Mouse (Mus musculus) brown adipose tissue, adult 24 weeks (tissue): ENCODE results near the gene Hils1. TPM values are rescaled to one million over a fixed set of nuclear protein-coding genes. Genes with fewer than 3 reads are reported as not detected.
A peak's percentile ranks its signal among the peaks of the same experiment; 100 is the strongest.

Source experiments
- H3K27ac ChIP-seq: fragments of 200-500 bp; replicated peaks from 2 replicates; pipeline ENCODE4 v1.5.1; 2012; ENCODE audit warnings: low read depth, mild to moderate bottlenecking, low read length
- H3K4me1 ChIP-seq: fragments of 200-500 bp; 2 replicates; pipeline ENCODE4 v1.6.1; 2012; ENCODE audit warnings: low read length, mixed read lengths; ENCODE audit not compliant: control insufficient read depth, insufficient read depth, insufficient read length
- H3K4me3 ChIP-seq: fragments of 200-500 bp; 2 replicates; pipeline ENCODE4 v1.5.1; 2012; ENCODE audit warnings: low read depth, mild to moderate bottlenecking, low read length, moderate library complexity; ENCODE audit not compliant: insufficient read depth
- polyA plus RNA-seq: library from polyadenylated mRNA; stranded (reverse); fragments of >200 nt; gene quantifications from 2 replicates; pipeline ENCODE4 v1.2.4, GENCODE M21; 2012; ENCODE audit not compliant: missing spikeins, insufficient read depth, insufficient read length

Gene Hils1
- polyA plus RNA-seq, 1 experiment = not detected

GRCm38 (mm10) chr11:94990102-94990748, 22.8 kb downstream of the Hils1 start:
- peak overlapping the region; percentile 54 for H3K4me3 ChIP-seq
- H3K4me1 ChIP-seq = peaks cover 25% of the 10 kb centered on the region
- H3K27ac ChIP-seq = peak overlapping the region; percentile 83

- Histone ChIP-seq H3K27ac (peak within 1 kb of the TSS; percentile 91), H3K4me3 (peak within 1 kb of the TSS; percentile 93), H3K4me1 (peaks cover 30% of the 10 kb centered on the region)
These were observed 23.6 kb downstream of the Hils1 start, which contains the start of gene Ppp1r9b for GRCm38 (mm10) chr11:94990749-94991577. Gene Ppp1r9b (plus strand): TSS chr11:94991035.

- Histone ChIP-seq H3K4me3 (peak overlapping the region; percentile 93), H3K4me1 (peaks cover 38% of the 10 kb centered on the region), H3K27ac (peak overlapping the region; percentile 91)
These were observed 24.5 kb downstream of the Hils1 start for GRCm38 (mm10) chr11:94991641-94992479.

- peaks cover 38% of the 10 kb centered on the region for H3K4me1 ChIP-seq
- H3K27ac ChIP-seq = peak overlapping the region; percentile 91
- peak overlapping the region; percentile 93 for H3K4me3 ChIP-seq
These were observed 25.0 kb downstream of the Hils1 start for GRCm38 (mm10) chr11:94992480-94992753.

DNA sequence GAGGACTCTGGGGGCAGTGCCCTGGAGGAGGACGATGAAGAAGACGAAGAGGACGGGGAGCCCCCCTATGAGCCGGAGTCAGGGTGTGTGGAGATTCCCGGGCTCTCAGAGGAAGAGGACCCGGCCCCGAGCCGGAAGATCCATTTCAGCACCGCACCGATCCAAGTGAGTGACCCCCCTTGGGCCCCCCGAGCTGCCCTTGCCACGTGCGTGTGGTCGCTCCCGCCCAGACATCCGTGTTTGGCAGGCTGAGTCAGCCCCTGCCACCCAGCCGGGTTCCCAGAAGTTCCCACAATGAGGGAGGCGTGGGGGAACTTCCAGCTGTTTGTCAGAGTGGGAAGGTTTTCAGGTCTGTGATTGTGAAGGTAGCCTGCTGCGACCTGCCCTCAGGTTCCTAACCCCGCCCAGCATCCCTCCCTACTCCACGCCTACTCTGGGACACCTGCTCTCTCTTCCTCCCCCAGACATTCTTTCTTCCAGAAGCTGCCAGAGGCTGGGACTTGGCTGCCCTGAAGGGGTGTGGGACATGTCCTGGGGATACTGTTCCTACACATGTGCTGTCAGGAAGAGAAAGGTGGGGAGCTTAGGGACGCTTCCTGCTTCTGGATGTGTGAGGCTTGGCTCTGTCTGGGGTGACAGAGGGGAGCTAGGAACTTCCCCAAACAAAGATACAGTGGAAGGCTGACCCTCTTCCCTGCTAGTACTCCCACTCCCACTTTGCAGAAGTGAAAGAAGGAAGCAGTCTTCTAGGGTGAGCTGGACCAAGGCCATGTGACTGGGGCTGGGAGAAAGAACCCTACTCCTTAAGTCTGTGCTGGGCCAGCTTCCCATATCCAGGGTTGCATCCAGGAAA, 25.6 kb downstream of the Hils1 start:
- Histone ChIP-seq H3K4me1 (peaks cover 38% of the 10 kb centered on the region), H3K4me3 (peak overlapping the region; percentile 93), H3K27ac (peak overlapping the region; percentile 91)

GRCm38 (mm10) chr11:94994208-94994814, 26.9 kb downstream of the Hils1 start:
- H3K27ac ChIP-seq = peak overlapping the region; percentile 91
- peak overlapping the region; percentile 93 for H3K4me3 ChIP-seq
- peaks cover 33% of the 10 kb centered on the region for H3K4me1 ChIP-seq

DNA sequence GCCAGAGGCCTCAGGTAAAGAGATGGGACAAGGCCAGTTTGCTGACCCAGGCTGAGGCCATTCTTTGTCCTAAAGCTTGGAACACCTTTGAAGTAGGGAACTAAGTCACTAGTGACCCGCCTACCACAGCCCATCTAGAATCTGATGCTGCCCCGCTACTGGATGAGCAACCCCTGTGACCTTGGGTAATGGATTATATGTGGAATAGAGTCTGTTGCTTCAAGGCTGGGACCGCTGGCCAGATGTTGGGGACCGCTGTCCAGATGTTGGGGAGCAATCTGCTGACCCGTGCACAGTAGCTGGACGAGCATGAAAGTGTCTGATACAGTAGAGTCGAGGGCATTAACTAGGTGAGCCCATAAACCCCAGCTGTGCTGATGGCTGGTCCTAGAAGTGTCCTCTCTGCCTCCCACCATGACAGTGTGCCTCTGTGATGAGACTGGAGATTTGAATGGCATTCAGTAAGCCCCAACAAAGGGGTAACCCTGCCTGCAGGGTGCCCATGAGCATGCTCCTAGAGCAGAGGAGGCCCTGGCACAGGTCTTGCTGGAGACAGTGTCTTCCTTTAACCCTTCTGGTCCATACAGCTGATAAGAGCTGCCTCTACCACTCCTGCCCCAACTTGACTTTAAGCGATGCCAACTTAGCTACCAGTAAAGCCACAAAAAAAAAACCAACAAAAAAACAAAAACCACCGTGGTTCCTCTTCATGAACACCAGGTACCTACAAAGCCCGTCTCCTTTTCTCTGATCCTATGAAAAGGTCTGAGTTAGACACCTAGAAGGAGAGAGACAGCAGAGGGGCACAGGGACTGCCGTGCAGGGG, 27.8 kb downstream of the Hils1 start:
- peaks cover 37% of the 10 kb centered on the region for H3K4me1 ChIP-seq
- H3K27ac ChIP-seq = peak overlapping the region; percentile 91
- peak overlapping the region; percentile 93 for H3K4me3 ChIP-seq

GRCm38 (mm10) chr11:94996101-94996500, 28.7 kb downstream of the Hils1 start:
- Histone ChIP-seq H3K4me1 (peaks cover 46% of the 10 kb centered on the region), H3K27ac (peak overlapping the region; percentile 24; the same call in 1 of the 2 replicates)

DNA sequence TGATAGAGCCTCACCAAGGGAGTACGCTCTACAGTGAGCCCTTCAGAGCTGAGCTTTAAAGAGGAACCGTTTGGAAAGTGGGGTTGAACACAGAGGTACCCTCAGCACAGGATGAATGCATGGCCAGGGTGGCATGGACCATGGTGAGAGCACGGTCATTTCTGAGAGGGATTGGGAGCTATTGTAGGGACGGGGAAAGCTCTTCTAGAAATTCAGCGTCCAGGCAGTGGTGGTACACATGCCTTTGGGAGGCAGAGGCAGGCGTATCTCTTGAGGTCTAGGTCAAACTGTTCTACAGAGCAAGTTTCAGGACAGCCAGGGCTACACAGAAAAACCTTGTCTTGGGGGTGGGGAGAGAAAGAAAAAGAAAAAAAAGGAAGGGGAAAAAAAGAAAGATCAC, 29.6 kb downstream of the Hils1 start:
- H3K27ac ChIP-seq = no peak overlapping the region
- H3K4me3 ChIP-seq = no peak overlapping the region
- peaks cover 46% of the 10 kb centered on the region for H3K4me1 ChIP-seq

More at GRCm38 (mm10) chr11:94996101-94996500, 28.7 kb downstream of the Hils1 start:
- H3K4me3 ChIP-seq = no peak overlapping the region

DNA sequence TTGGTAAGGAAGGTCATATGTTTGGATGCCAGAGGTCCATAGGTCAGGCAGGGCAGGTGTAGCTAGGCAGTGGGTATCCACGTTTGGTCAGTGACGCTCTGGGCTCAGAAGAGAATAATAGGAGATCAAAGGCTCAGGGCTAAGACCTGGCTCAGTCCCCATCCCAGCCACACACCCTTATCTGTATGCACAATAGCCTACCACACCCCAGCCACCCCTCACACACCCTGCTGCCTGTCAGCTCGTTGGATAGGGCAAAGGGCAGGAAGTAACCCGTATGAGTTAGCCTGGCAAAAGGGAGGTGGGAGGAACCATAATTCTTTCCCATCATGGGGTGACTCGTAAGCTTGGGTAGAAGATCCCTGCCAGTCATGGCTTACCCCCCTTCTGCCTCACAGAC, 30.2 kb downstream of the Hils1 start:
- H3K4me3 ChIP-seq = 0 out of 2 replicates have a peak overlapping the region, but pooled peaks have one; percentile 3
- peaks cover 46% of the 10 kb centered on the region for H3K4me1 ChIP-seq
- H3K27ac ChIP-seq = peak overlapping the region; percentile 47; the same call in 1 of the 2 replicates

DNA sequence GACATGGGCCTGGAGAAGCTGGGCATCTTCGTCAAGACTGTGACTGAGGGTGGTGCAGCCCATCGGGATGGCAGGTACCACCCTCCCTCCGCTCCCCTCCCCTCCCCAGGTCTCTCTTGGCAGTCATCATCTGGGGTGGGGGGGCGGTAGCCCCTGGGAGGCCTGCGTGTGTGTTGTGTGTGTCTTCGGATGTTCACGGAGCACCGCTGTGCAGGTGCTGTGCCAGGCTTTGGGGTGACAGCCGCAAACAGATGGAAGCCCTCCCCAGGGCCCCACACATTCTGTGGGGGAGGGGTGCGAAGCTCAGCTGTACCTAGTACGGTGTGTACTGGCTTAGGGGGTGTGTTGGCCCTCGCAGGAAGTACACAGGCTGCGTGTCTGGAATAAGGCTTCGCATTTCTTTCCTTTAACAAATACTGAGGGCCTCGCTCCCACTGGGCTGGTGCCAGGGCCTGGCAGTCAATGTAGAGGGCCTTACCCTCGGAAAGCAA, 30.7 kb downstream of the Hils1 start:
- peaks cover 46% of the 10 kb centered on the region for H3K4me1 ChIP-seq
- H3K27ac ChIP-seq = peak overlapping the region; percentile 47; the same call in 1 of the 2 replicates
- H3K4me3 ChIP-seq = no peak overlapping the region

GRCm38 (mm10) chr11:95000128-95000527, 32.7 kb downstream of the Hils1 start:
- H3K27ac ChIP-seq = peak overlapping the region; percentile 53
- no peak overlapping the region for H3K4me3 ChIP-seq
- H3K4me1 ChIP-seq = peaks cover 39% of the 10 kb centered on the region

DNA sequence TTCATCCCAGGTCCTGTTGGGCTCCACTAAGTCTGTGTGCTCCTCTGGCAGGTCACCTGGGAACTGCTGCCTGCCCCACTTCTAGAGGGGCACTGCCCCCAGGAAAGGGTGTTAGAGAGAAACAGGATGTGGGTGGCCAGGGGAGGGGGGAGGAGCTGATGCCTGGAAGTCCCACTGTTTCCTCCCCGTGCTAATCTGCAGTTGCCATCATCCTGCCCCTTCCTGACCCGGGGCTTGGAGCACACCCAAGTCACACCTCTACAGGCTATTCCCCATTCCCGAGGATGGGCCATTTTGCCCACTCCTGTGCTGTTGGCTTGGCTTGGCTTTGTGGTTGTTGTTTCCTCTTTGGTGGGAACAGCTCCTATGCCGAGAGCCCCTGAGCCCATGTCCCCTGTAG, 33.2 kb downstream of the Hils1 start:
- Histone ChIP-seq H3K4me3 (no peak overlapping the region), H3K4me1 (peaks cover 36% of the 10 kb centered on the region), H3K27ac (peak overlapping the region; percentile 73)
